Mouse (Mus musculus) bone marrow macrophage, adult 2 months (primary cell): Measurements from ENCODE around the gene Bnipl.

Source experiments
- CTCF ChIP-seq: IDR thresholded peaks from 2 replicates; pipeline ENCODE4 v1.5.1; 2012; ENCODE audit warnings: low read depth, mild to moderate bottlenecking, low read length, moderate library complexity
- POLR2A ChIP-seq: IDR thresholded peaks from 2 replicates; pipeline ENCODE4 v1.6.1; 2012; ENCODE audit warnings: mild to moderate bottlenecking, low read depth, low read length, borderline replicate concordance

- TF ChIP-seq CTCF: no peak
- no peak for TF ChIP-seq POLR2A
These were observed 56.3 kb downstream of the Bnipl start for GRCm38 (mm10) chr3:95194721-95195135.
